Mouse (Mus musculus): ENCODE results near the gene Dock9.
A peak's percentile ranks its signal among the peaks of the same experiment; 100 is the strongest.

Gene Dock9

GRCm38 (mm10) chr14:121797457-121798410 is at the start of gene Dock9:
Dock9 (minus strand) TSS chr14:121797837.
- peak; percentile 83 to 85 for DNase-seq

- no peak for DNase-seq
Observed at GRCm38 (mm10) chr14:121844486-121844885, 46.8 kb upstream of the Dock9 start.

GRCm38 (mm10) chr14:121840217-121840616 is 42.6 kb upstream of the Dock9 start:
- DNase-seq = no peak

GRCm38 (mm10) chr14:121838161-121838560 is 40.5 kb upstream of the Dock9 start:
- DNase-seq = no peak

GRCm38 (mm10) chr14:121833001-121833520 is 35.4 kb upstream of the Dock9 start:
- peak; percentile 65 to 74 for DNase-seq

- DNase-seq = no peak
Observed at GRCm38 (mm10) chr14:121829816-121830442, 32.3 kb upstream of the Dock9 start.

GRCm38 (mm10) chr14:121827091-121827490 is 29.5 kb upstream of the Dock9 start:
- DNase-seq = no peak

DNA sequence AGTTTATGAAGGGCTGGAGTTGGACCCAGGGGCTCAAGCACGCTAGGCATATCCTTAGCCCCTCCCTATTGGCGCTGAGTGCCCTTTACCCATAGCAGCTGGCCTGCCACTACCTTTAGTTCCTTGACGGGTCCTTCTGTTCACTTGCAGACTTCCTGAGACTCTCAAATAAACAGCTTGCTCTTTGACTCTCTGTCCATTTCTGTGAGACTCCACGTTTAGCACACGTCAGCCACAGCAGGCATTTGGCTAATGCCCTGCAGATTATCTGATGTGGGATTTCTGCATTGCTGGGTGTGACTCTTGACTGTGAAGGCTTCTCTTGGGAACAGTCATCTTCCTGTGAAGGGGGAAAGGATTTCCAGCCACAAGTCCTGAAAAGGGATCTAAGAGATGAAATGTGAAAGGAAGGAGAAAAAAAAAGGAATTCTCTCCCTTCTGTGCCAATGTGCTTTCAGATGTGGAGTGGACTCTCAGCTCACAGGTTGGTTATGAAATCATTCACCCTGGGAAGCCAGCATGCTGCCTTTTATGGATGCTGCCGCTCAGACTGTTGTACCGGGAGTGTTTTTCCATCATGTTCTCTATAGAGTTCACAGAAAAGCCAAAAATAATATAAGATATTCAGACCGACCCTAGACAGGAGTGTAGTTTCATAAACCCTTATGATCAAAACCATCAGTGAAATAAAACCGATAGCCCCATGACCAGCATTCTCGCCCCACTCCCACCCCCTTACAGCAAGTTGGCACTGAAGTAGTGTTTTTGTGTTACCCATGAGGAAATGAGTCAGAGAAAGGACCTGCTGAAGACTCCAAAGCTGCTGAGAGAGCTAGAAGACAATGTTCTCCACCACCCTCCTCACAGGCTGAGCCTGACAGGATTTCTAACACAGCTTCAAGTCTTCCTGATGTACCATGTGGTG is 28.1 kb upstream of the Dock9 start:
- peak; percentile 63 to 72 for DNase-seq

- DNase-seq = peak; percentile 84 to 87
Observed at GRCm38 (mm10) chr14:121824322-121825103, 26.9 kb upstream of the Dock9 start.

DNA sequence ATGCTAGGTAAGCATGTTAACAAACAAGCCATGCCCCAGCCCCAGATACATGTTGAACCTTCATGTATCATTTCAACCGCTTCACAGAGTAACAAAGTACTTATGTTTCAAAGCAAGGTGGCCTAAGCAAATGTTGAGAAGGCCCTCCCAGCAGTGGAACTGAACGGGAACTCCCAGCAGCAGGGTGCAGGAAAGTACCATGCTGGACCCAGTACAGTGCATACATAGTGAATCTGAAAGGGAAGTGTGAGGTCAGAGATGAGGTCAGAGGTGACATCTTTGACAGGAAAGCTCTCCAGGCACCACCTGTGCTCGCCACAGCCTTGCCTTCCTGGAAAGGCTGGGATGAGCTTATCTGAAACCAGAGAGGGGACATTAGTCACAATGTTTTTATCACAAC is 25.4 kb upstream of the Dock9 start:
- no peak for DNase-seq

DNA sequence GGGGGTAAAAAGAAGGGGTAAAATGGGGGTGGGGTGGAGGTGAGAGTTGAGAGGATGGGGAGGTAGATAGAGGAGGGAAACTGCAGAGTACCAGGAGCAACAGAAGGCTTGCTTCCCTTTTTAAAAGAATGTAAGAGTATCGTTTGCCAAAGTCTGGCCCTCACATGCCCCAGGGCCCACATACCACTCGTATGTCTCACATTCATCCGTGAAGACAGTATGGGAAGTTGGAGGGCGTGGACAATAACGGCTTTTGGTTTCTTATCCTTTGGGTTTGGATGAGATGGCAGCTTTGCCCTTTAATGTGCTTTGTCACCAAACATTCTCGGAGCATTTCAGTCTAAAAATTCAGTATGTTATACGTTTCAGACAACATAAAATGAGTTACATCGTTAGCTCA is 24.9 kb upstream of the Dock9 start:
- DNase-seq = no peak

DNA sequence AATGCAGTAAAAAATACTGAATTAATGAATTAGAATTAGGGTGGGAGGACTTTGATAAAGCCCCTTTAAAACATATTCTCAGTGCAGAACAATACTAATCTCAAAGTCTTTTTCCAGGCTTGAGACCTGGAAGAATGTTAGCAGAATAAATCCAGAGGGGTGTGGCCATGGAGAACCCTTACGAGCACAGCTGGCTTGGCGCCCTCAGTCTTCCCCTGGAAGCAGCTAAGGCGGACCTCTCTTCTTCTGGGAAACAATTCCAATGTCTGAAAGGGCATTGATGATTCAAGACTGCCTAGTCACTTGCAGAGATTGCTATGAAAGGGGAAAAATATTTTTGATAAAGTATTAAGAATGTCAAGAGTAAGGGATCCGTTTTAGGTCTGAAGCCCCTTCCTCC is 9.2 kb upstream of the Dock9 start:
- DNase-seq = no peak

DNA sequence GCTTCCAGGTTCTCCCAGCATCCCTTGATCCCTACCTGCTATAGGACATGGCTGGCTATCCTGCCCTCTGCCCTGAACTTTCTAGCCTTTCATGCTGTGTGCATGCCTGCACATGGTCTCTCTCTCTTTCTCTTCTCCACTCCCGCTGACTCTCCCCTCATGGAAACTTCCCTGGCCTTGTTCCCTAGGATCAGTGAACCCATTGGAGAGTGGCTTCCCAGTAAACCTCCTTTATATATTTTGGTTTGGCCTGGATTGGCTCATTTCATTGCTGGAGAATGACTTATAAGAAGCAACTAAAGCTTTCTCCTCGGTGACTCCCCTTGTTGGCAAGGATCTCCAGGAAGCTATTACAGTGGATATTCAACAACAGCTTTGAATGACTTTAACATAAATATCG is 8.7 kb upstream of the Dock9 start:
- DNase-seq = no peak

GRCm38 (mm10) chr14:121804461-121804860 is 6.8 kb upstream of the Dock9 start:
- no peak for DNase-seq

- DNase-seq = peak; percentile 49
Observed at GRCm38 (mm10) chr14:121800962-121801361, 3.3 kb upstream of the Dock9 start.

DNA sequence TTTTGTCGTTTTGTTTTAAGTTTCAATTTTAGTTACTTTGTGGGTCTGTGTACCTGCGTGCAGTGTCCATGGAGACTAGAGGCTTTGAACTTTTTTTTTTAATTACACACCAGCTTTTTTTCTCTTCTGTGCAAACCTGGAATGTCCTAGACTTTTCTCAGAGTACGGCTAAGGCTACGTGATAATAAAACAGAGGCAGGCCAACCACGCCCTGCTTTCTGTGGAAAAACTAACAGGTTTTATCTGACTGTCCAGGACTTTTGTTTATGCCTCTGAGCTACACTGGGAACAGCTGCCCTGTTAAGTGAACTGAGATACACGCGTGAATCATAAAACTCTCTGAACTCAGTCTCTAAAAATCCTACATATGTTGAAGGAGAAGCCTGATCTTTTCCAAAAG is 1.5 kb upstream of the Dock9 start:
- DNase-seq = no peak

GRCm38 (mm10) chr14:121798411-121798799 is 768 bp upstream of the Dock9 start:
- peak; percentile 91 to 94 for DNase-seq

- peak; percentile 42 to 45 for DNase-seq
Observed at GRCm38 (mm10) chr14:121796571-121797456, 823 bp downstream of the Dock9 start.

DNA sequence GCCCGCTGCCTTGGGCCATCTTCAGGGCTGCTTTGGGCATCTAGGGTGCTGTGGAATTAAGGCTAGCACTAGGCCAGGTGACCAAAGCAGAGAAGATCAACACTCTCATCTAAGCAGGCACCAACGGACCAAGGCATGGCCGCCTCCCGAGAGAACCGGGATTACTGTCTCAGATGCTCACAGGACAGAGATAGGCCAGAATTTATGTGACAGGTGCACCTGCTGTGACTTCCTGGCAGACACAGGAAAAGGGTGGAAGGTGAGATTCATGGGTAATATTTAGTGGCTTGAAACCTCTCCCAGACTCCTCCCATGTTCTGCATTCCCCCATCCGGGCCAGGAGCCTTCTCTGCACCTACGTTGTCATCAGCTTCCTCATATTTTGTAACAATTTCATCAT is 2.1 kb downstream of the Dock9 start:
- DNase-seq = peak; percentile 87 to 89

DNA sequence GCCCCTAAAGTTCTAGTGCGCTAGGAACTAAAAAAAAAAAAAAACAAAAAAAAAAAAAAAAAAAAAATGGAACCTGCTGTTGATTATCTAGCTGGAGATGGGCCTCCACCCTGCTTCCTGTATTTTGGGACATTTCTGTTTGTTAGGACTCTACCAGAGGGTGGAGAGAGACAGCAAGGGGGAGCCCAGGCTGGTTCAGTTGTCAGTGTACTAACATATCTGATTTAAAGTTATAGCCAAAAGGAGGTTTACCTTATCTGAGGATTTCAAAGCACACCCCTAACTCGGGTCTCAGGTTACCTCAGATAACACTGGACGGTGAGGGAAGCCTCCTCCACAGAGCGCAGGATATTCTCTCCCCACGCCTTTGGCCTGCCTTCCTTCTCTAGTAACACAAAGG is 4.0 kb downstream of the Dock9 start:
- DNase-seq = no peak

GRCm38 (mm10) chr14:121791935-121792334 is 5.7 kb downstream of the Dock9 start:
- no peak for DNase-seq

Data from cerebellum, postnatal 36 days (tissue).